Comparison of ENCODE assay signal across 8 mouse cellular contexts in genomic region chr11:75194121-75194849, GRCm38 (mm10). TPM values are rescaled to one million over a fixed set of nuclear protein-coding genes. Genes with fewer than 3 reads are reported as not detected.
DNase-seq lines count a peak whose midpoint lies in the region; ATAC-seq and TF ChIP-seq lines count a peak whose summit lies in the region.

No protein-coding gene starts in this region.

- no peaks in the 10 kb centered on the region for H3K36me3 ChIP-seq in forebrain, postnatal 0 days (ENCODE audit: insufficient read depth)
- H3K36me3 ChIP-seq in kidney, embryonic 16.5 days (ENCODE audit: insufficient read depth, low read length): no peaks in the 10 kb centered on the region
- H3K36me3 ChIP-seq in midbrain, postnatal 0 days (ENCODE audit: insufficient read depth, low read length): no peaks in the 10 kb centered on the region

- H3K27me3 ChIP-seq in forebrain, postnatal 0 days (ENCODE audit: insufficient read depth, low read length): peaks cover 32% of the 10 kb centered on the region
- peaks cover 59% of the 10 kb centered on the region for H3K27me3 ChIP-seq in kidney, embryonic 16.5 days (ENCODE audit: insufficient read depth, low read length)
- 0 out of 2 replicates have a peak, but pooled peaks cover 4% of the 10 kb centered on the region for H3K27me3 ChIP-seq in midbrain, postnatal 0 days (ENCODE audit: insufficient read depth, low read length)

- peak overlapping the region; percentile 73 for H3K4me2 ChIP-seq in forebrain, postnatal 0 days (ENCODE audit: low read depth)
- peak overlapping the region; percentile 87 for H3K4me2 ChIP-seq in kidney, embryonic 16.5 days (replicated peaks; ENCODE audit: low read depth, low read length)
- peak overlapping the region; percentile 82 for H3K4me2 ChIP-seq in midbrain, postnatal 0 days (ENCODE audit: low read depth, low read length, poor library complexity, severe bottlenecking)

- peak; percentile 92 for DNase-seq in heart, adult 11 months
- DNase-seq in heart, postnatal 25 days (ENCODE audit: low spot score): no peak
- peak; percentile 66 for DNase-seq in R1 (ENCODE audit: low read depth, low spot score)
- DNase-seq in forebrain, postnatal 0 days: peak; percentile 46
- DNase-seq in midbrain, postnatal 0 days (ENCODE audit: low spot score): no peak
- DNase-seq in frontal cortex, postnatal 36 days (ENCODE audit: low spot score in 2 of 2): no peak
- no peak for DNase-seq in ovary, adult 18-20 months (ENCODE audit: low spot score)

- ATAC-seq in forebrain, postnatal 0 days: no peak
- no peak for ATAC-seq in kidney, embryonic 16.5 days (ENCODE audit: low FRiP score, low TSS enrichment)
- ATAC-seq in midbrain, postnatal 0 days (ENCODE audit: low FRiP score): no peak

- peak overlapping the region; percentile 52 for H3K9ac ChIP-seq in forebrain, postnatal 0 days
- H3K9ac ChIP-seq in kidney, embryonic 16.5 days (replicated peaks; ENCODE audit: low read length): peak overlapping the region; percentile 65
- peak overlapping the region; percentile 64 for H3K9ac ChIP-seq in midbrain, postnatal 0 days (replicated peaks; ENCODE audit: low read length, poor library complexity, severe bottlenecking)

- TF ChIP-seq CTCF in forebrain, postnatal 0 days (IDR thresholded peaks at IDR 0.05; ENCODE audit: low read depth): no peak
- TF ChIP-seq CTCF in midbrain, postnatal 0 days (IDR thresholded peaks at IDR 0.05): no peak

- H3K27ac ChIP-seq in forebrain, postnatal 0 days (ENCODE audit: low read depth, low read length): no peak overlapping the region
- H3K27ac ChIP-seq in kidney, embryonic 16.5 days (ENCODE audit: low read length): no peak overlapping the region
- peak overlapping the region; percentile 59; the same call in 1 of the 2 replicates for H3K27ac ChIP-seq in midbrain, postnatal 0 days (ENCODE audit: low read depth, low read length)

- intact Hi-C loops in heart, postnatal 25 days (cut with DNase I): loop anchor here (2.0 kb wide), 1 partner anchor 39 kb away; no protein-coding TSS in a partner anchor

- H3K4me3 ChIP-seq in forebrain, postnatal 0 days (ENCODE audit: low read depth, low read length): peak overlapping the region; percentile 47
- H3K4me3 ChIP-seq in kidney, embryonic 16.5 days (ENCODE audit: low read length): peak overlapping the region; percentile 60
- H3K4me3 ChIP-seq in midbrain, postnatal 0 days (ENCODE audit: low read depth, low read length): peak overlapping the region; percentile 55

- peaks cover 20% of the 10 kb centered on the region; the same call in 1 of the 2 replicates for H3K4me1 ChIP-seq in forebrain, postnatal 0 days (ENCODE audit: insufficient read depth)
- peaks cover 36% of the 10 kb centered on the region for H3K4me1 ChIP-seq in kidney, embryonic 16.5 days (ENCODE audit: insufficient read depth, low read length)
- peaks cover 14% of the 10 kb centered on the region; the same call in 1 of the 2 replicates for H3K4me1 ChIP-seq in midbrain, postnatal 0 days (ENCODE audit: insufficient read depth, low read length)

- 1% methylated on average over 52 of the region's 52 CpGs for WGBS in forebrain, postnatal 0 days
- under 1% methylated on average over 52 of the region's 52 CpGs for WGBS in kidney, embryonic 16.5 days
- WGBS in midbrain, postnatal 0 days: under 1% methylated on average over 52 of the region's 52 CpGs

- no peaks in the 10 kb centered on the region for H3K9me3 ChIP-seq in forebrain, postnatal 0 days (ENCODE audit: low read length)
- no peaks in the 10 kb centered on the region for H3K9me3 ChIP-seq in kidney, embryonic 16.5 days (ENCODE audit: low read length)
- no peaks in the 10 kb centered on the region for H3K9me3 ChIP-seq in midbrain, postnatal 0 days (ENCODE audit: low read length)

RNA-seq across cellular contexts. Expression of gene Rtn4rl1, which starts 0.7 kb away (rescaled TPM):
- 1 to 10 TPM; 9.7 to 9.8 TPM for total RNA-seq in heart, postnatal 25 days (2021)
- 10.6 and 11.0 TPM in 2 replicates for total RNA-seq in forebrain, postnatal 0 days (2014; rRNA removed)
- 11.9 and 15.6 TPM in 2 replicates for polyA plus RNA-seq in forebrain, postnatal 0 days (2015; fragmentation: Nextera tagmentation; extraction: Ambion mirVana)
- polyA plus RNA-seq in kidney, embryonic 16.5 days (2015; fragmentation: Nextera tagmentation; extraction: Ambion mirVana): 3.8 and 5.0 TPM in 2 replicates
- 15.4 and 18.5 TPM in 2 replicates for total RNA-seq in midbrain, postnatal 0 days (2014; rRNA removed)
- 16.2 and 17.5 TPM in 2 replicates for polyA plus RNA-seq in midbrain, postnatal 0 days (2015; fragmentation: Nextera tagmentation; extraction: Ambion mirVana)

RNA-seq across cellular contexts. Expression of gene Dph1, which starts 3.2 kb away (rescaled TPM):
- total RNA-seq in heart, postnatal 25 days (2021): 1 to 10 TPM; 7.4 to 9.0 TPM
- 19.5 and 21.0 TPM in 2 replicates for total RNA-seq in forebrain, postnatal 0 days (2014; rRNA removed)
- 12.7 and 13.8 TPM in 2 replicates for polyA plus RNA-seq in forebrain, postnatal 0 days (2015; fragmentation: Nextera tagmentation; extraction: Ambion mirVana)
- polyA plus RNA-seq in kidney, embryonic 16.5 days (2015; fragmentation: Nextera tagmentation; extraction: Ambion mirVana): 28.2 and 28.4 TPM in 2 replicates
- total RNA-seq in midbrain, postnatal 0 days (2014; rRNA removed): 17.4 and 19.9 TPM in 2 replicates
- 10.8 and 12.1 TPM in 2 replicates for polyA plus RNA-seq in midbrain, postnatal 0 days (2015; fragmentation: Nextera tagmentation; extraction: Ambion mirVana)

RNA-seq across cellular contexts. Expression of gene Ovca2, which starts 15.7 kb away (rescaled TPM):
- total RNA-seq in heart, postnatal 25 days (2021): 1 to 10 TPM; 6.0 to 6.1 TPM
- 15.5 and 19.6 TPM in 2 replicates for total RNA-seq in forebrain, postnatal 0 days (2014; rRNA removed)
- 11.5 and 16.3 TPM in 2 replicates for polyA plus RNA-seq in forebrain, postnatal 0 days (2015; fragmentation: Nextera tagmentation; extraction: Ambion mirVana)
- polyA plus RNA-seq in kidney, embryonic 16.5 days (2015; fragmentation: Nextera tagmentation; extraction: Ambion mirVana): 26.1 and 26.9 TPM in 2 replicates
- total RNA-seq in midbrain, postnatal 0 days (2014; rRNA removed): 14.2 and 26.0 TPM in 2 replicates
- polyA plus RNA-seq in midbrain, postnatal 0 days (2015; fragmentation: Nextera tagmentation; extraction: Ambion mirVana): 10.4 and 12.7 TPM in 2 replicates

RNA-seq across cellular contexts. Expression of gene Hic1, which starts 25.0 kb away (rescaled TPM):
- total RNA-seq in heart, postnatal 25 days (2021): 10 to 100 TPM; 15.3 to 19.2 TPM
- total RNA-seq in forebrain, postnatal 0 days (2014; rRNA removed): 4.2 and 4.5 TPM in 2 replicates
- 1.7 TPM in 2 replicates for polyA plus RNA-seq in forebrain, postnatal 0 days (2015; fragmentation: Nextera tagmentation; extraction: Ambion mirVana)
- 16.1 and 16.2 TPM in 2 replicates for polyA plus RNA-seq in kidney, embryonic 16.5 days (2015; fragmentation: Nextera tagmentation; extraction: Ambion mirVana)
- 7.1 and 8.0 TPM in 2 replicates for total RNA-seq in midbrain, postnatal 0 days (2014; rRNA removed)
- polyA plus RNA-seq in midbrain, postnatal 0 days (2015; fragmentation: Nextera tagmentation; extraction: Ambion mirVana): 1.4 and 1.5 TPM in 2 replicates

Comparison
In these comparisons a context has a peak if more than half of its experiments do, and no peak if none do; other contexts are left out.
1. DNase-seq: peak in heart, adult 11 months (single experiment), R1 (single experiment) and forebrain, postnatal 0 days (single experiment); none in heart, postnatal 25 days (single experiment), midbrain, postnatal 0 days (single experiment), frontal cortex, postnatal 36 days (0 of 2) and ovary, adult 18-20 months (single experiment).
2. Peak in every context shown above with its lines, with median percentiles within 50 percentile points of each other: H3K4me2 ChIP-seq, H3K4me3 ChIP-seq and H3K9ac ChIP-seq.